Mouse (Mus musculus) embryonic facial prominence, embryonic 12.5 days (tissue): ENCODE measurements around the gene Chka. TPM values are rescaled to one million over a fixed set of nuclear protein-coding genes. Genes with fewer than 3 reads are reported as not detected.

Experiments
- ATAC-seq: fragments of 200-750 bp; cut with Nextera tagmentation; 2 replicates; pipeline ENCODE4 v1.8.0; 2017; ENCODE audit not compliant: insufficient number of reproducible peaks, insufficient read depth, low FRiP score, low TSS enrichment
- H3K27ac ChIP-seq: fragments of 300-500 bp; sonication (generic); 2 replicates; pipeline ENCODE4 v1.5.1; 2016; ENCODE audit warnings: mild to moderate bottlenecking
- H3K27me3 ChIP-seq: fragments of 300-500 bp; sonication (generic); 2 replicates; pipeline ENCODE4 v1.6.1; 2016; ENCODE audit warnings: mild to moderate bottlenecking, moderate library complexity
- H3K36me3 ChIP-seq: fragments of 300-500 bp; sonication (generic); 2 replicates; pipeline ENCODE4 v1.6.1; 2016; ENCODE audit warnings: mild to moderate bottlenecking
- H3K4me1 ChIP-seq: fragments of 300-500 bp; sonication (generic); 2 replicates; pipeline ENCODE4 v1.6.1; 2016
- H3K4me2 ChIP-seq: fragments of 300-500 bp; sonication (generic); replicated peaks from 2 replicates; pipeline ENCODE4 v1.6.1; 2016; ENCODE audit warnings: mild to moderate bottlenecking, moderate library complexity
- H3K4me3 ChIP-seq: fragments of 300-500 bp; sonication (generic); 2 replicates; pipeline ENCODE4 v1.5.1; 2016; ENCODE audit warnings: mild to moderate bottlenecking
- H3K9ac ChIP-seq: fragments of 300-500 bp; sonication (generic); 2 replicates; pipeline ENCODE4 v1.6.1; 2016; ENCODE audit warnings: mild to moderate bottlenecking, moderate library complexity
- H3K9me3 ChIP-seq: fragments of 300-500 bp; sonication (generic); 2 replicates; pipeline ENCODE4 v1.6.1; 2016; ENCODE audit warnings: mild to moderate bottlenecking, moderate library complexity
- WGBS: fragments of 180-500 bp; shearing (Covaris S2); methylation state at CpG from one replicate; pipeline ENCODE4 v1.1.7; 2016; 5-methylcytosine and 5-hydroxymethylcytosine counted together
- polyA plus RNA-seq: library from polyadenylated mRNA; unstranded; fragments of >200 nt; fragmentation: Nextera tagmentation; extraction: Ambion mirVana; gene quantifications from 2 replicates; pipeline ENCODE4 v1.2.1, GENCODE M21; 2016

The Chka gene
- 64.2 and 68.9 TPM in 2 replicates for polyA plus RNA-seq

DNA sequence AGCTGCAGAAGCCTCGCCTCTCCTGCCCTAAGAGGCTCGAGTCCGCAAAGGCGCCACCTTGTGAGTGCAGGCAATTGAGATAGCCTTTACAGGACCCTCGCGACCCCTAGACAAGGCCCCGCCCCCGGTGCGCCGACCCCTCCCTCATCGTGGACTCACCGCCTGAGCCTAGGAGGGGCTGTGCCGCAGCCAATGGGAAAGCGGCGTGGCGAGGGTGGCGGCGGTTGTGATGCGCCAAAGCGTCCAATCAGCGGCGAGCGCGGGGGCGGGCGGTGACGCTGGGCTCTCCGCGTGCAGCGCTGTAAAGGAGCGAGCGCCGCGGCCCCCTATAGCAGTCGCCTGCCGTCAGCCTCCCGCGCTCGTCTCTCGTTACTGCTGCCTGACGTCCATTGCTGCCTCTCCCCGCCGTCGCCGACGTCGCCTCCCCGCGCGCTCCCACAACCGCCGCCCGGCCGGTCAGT, at the start of gene Chka:
Chka (plus strand) TSS at position 272 of the 461 bp plus-strand sequence.
- Histone ChIP-seq H3K9me3 (no peaks in the 10 kb centered on the region), H3K4me3 (peak within 1 kb of the TSS; percentile 87), H3K36me3 (no peaks in the 10 kb centered on the region), H3K27me3 (no peaks in the 10 kb centered on the region), H3K9ac (peak within 1 kb of the TSS; percentile 85), H3K4me1 (peaks cover 31% of the 10 kb centered on the region), H3K4me2 (peak within 1 kb of the TSS; percentile 52), H3K27ac (peak within 1 kb of the TSS; percentile 97)
- peak; percentile 98 for ATAC-seq
- under 1% methylated on average over 54 of the region's 54 CpGs for WGBS

- no peaks in the 10 kb centered on the region for H3K9me3 ChIP-seq
- no peak for ATAC-seq
- no peak overlapping the region for H3K9ac ChIP-seq
- H3K27ac ChIP-seq: no peak overlapping the region
- WGBS: 85% methylated on average over 7 of the region's 7 CpGs
- H3K4me1 ChIP-seq: no peaks in the 10 kb centered on the region
- peaks cover 89% of the 10 kb centered on the region for H3K36me3 ChIP-seq
- H3K4me3 ChIP-seq: no peak overlapping the region
- H3K4me2 ChIP-seq: no peak overlapping the region
- no peaks in the 10 kb centered on the region for H3K27me3 ChIP-seq
Measured at GRCm38 (mm10) chr19:3805526-3805925, 46.0 kb upstream of the Chka start.

GRCm38 (mm10) chr19:3810536-3811233, 40.9 kb upstream of the Chka start:
- ATAC-seq: no peak
- Histone ChIP-seq H3K4me1 (no peaks in the 10 kb centered on the region), H3K36me3 (peaks cover 88% of the 10 kb centered on the region), H3K9me3 (no peaks in the 10 kb centered on the region), H3K27ac (no peak overlapping the region), H3K4me3 (no peak overlapping the region), H3K27me3 (no peaks in the 10 kb centered on the region), H3K9ac (no peak overlapping the region), H3K4me2 (no peak overlapping the region)
- 91% methylated on average over 10 of the region's 10 CpGs for WGBS

DNA sequence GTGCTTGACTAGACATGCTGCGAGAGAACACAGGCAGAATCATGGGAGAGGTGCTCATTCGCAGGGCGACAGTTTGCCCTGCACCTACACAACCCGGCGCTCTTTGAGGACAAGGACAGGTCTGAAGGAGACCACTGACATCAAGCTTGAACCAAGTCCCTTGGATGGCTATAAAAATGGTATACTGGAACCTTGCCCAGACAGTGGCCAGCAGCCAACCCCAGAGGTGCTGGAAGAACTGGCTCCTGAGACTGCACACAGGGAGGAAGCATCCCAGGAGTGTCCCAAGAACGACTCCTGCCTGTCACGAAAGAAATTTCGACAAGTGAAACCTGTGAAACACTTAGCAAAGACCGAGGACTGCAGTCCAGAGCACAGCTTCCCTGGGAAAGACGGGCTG, 37.1 kb upstream of the Chka start:
- no peak for ATAC-seq
- Histone ChIP-seq H3K27ac (no peak overlapping the region), H3K36me3 (peaks cover 70% of the 10 kb centered on the region), H3K4me1 (no peaks in the 10 kb centered on the region), H3K27me3 (no peaks in the 10 kb centered on the region), H3K9ac (no peak overlapping the region), H3K9me3 (no peaks in the 10 kb centered on the region), H3K4me2 (no peak overlapping the region), H3K4me3 (no peak overlapping the region)
- 91% methylated on average over 10 of the region's 10 CpGs for WGBS

DNA sequence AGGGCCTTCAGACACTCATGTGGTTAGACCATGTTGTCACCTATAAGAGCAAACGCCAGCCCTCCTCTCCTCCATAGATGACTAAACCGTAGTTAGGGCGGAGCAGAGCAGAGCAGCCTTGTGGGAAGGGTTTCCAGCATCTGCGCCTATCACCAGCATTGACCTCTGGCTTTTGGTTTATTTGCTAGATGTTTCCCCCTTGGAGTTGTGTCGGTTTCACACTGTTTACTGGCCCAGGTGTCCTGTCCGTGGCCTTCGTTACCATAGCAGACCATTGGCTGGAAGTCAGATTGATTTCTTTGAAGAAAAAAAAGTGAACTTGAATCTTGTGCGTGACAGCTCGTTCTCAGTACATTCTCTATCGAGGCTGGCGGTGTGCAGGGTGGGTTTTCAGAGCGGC, 35.7 kb upstream of the Chka start:
- H3K27ac ChIP-seq: no peak overlapping the region
- H3K4me2 ChIP-seq: no peak overlapping the region
- no peak for ATAC-seq
- H3K36me3 ChIP-seq: peaks cover 57% of the 10 kb centered on the region
- H3K4me3 ChIP-seq: no peak overlapping the region
- 91% methylated on average over 12 of the region's 12 CpGs for WGBS
- no peak overlapping the region for H3K9ac ChIP-seq
- H3K27me3 ChIP-seq: no peaks in the 10 kb centered on the region
- H3K4me1 ChIP-seq: no peaks in the 10 kb centered on the region
- H3K9me3 ChIP-seq: no peaks in the 10 kb centered on the region

GRCm38 (mm10) chr19:3819080-3819479, 32.5 kb upstream of the Chka start:
- no peak overlapping the region for H3K4me3 ChIP-seq
- no peak overlapping the region for H3K27ac ChIP-seq
- peaks cover 34% of the 10 kb centered on the region for H3K36me3 ChIP-seq
- WGBS: 87% methylated on average over 2 of the region's 2 CpGs
- no peak for ATAC-seq
- H3K9me3 ChIP-seq: no peaks in the 10 kb centered on the region
- no peaks in the 10 kb centered on the region for H3K27me3 ChIP-seq
- H3K4me2 ChIP-seq: no peak overlapping the region
- H3K9ac ChIP-seq: no peak overlapping the region
- H3K4me1 ChIP-seq: no peaks in the 10 kb centered on the region

GRCm38 (mm10) chr19:3819899-3820444, 31.6 kb upstream of the Chka start:
- Histone ChIP-seq H3K9ac (no peak overlapping the region), H3K27me3 (no peaks in the 10 kb centered on the region), H3K4me2 (no peak overlapping the region), H3K27ac (no peak overlapping the region), H3K4me1 (no peaks in the 10 kb centered on the region), H3K9me3 (no peaks in the 10 kb centered on the region), H3K4me3 (no peak overlapping the region), H3K36me3 (peaks cover 25% of the 10 kb centered on the region)
- 77% methylated on average over 2 of the region's 2 CpGs for WGBS
- no peak for ATAC-seq

GRCm38 (mm10) chr19:3825044-3825443, 26.5 kb upstream of the Chka start:
- H3K27ac ChIP-seq: no peak overlapping the region
- H3K9me3 ChIP-seq: no peaks in the 10 kb centered on the region
- H3K27me3 ChIP-seq: no peaks in the 10 kb centered on the region
- H3K36me3 ChIP-seq: no peaks in the 10 kb centered on the region
- H3K4me1 ChIP-seq: no peaks in the 10 kb centered on the region
- no peak overlapping the region for H3K4me2 ChIP-seq
- no peak for ATAC-seq
- no peak overlapping the region for H3K9ac ChIP-seq
- H3K4me3 ChIP-seq: no peak overlapping the region

DNA sequence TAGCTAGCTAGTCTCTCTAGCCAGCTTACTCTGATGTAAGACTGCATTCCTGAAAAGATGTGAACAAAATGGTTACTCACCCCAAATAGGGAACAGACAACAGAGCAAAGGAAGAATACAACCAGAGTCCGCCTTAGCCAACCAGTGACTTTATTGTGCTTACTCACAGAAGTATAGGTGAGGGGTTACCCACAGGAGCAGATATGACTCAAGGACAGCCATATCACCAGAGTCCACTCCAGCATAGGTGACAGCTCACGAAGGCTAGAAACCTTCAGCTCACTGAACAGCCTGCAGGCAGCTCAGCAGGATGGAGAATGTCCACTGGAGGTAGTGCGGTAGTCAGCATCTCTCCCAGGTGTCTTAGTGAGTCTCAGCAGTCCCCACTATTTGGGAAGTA, 21.7 kb upstream of the Chka start:
- no peak overlapping the region for H3K27ac ChIP-seq
- 85% methylated on average over 3 of the region's 3 CpGs for WGBS
- ATAC-seq: no peak
- no peaks in the 10 kb centered on the region for H3K9me3 ChIP-seq
- no peak overlapping the region for H3K9ac ChIP-seq
- no peak overlapping the region for H3K4me3 ChIP-seq
- H3K27me3 ChIP-seq: no peaks in the 10 kb centered on the region
- no peak overlapping the region for H3K4me2 ChIP-seq
- no peaks in the 10 kb centered on the region for H3K36me3 ChIP-seq
- no peaks in the 10 kb centered on the region for H3K4me1 ChIP-seq

GRCm38 (mm10) chr19:3831716-3832115, 19.9 kb upstream of the Chka start:
- Histone ChIP-seq H3K36me3 (no peaks in the 10 kb centered on the region), H3K4me2 (no peak overlapping the region), H3K27me3 (no peaks in the 10 kb centered on the region), H3K9ac (no peak overlapping the region), H3K9me3 (no peaks in the 10 kb centered on the region), H3K4me3 (no peak overlapping the region), H3K27ac (no peak overlapping the region), H3K4me1 (no peaks in the 10 kb centered on the region)
- ATAC-seq: no peak
- 73% methylated on average over 8 of the region's 8 CpGs for WGBS

GRCm38 (mm10) chr19:3832851-3833353, 18.7 kb upstream of the Chka start:
- H3K9me3 ChIP-seq: no peaks in the 10 kb centered on the region
- no peak for ATAC-seq
- 59% methylated on average over 4 of the region's 4 CpGs for WGBS
- no peaks in the 10 kb centered on the region for H3K36me3 ChIP-seq
- H3K4me2 ChIP-seq: no peak overlapping the region
- H3K27me3 ChIP-seq: no peaks in the 10 kb centered on the region
- no peak overlapping the region for H3K4me3 ChIP-seq
- no peaks in the 10 kb centered on the region for H3K4me1 ChIP-seq
- H3K9ac ChIP-seq: no peak overlapping the region
- no peak overlapping the region for H3K27ac ChIP-seq

DNA sequence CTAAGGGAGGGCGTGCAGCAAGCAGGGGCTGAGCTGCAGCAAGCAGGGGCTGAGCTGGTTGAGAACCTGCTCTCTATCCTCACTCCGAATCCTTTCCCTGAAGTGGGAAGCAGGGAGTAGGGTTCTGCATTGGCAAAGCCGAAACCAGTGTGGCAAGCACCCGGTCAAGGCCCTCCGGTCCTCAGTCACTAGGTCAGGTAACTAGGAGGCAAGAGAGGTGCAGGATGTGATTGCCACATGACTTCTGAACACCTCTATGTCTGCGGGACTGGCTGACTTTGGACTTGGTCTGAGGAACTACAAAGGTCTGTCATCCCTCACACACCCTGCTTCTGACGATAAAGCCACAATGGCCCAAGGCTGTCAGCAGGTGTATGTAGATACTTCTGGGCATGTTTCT, 17.3 kb upstream of the Chka start:
- no peak overlapping the region for H3K4me3 ChIP-seq
- no peaks in the 10 kb centered on the region for H3K36me3 ChIP-seq
- no peaks in the 10 kb centered on the region for H3K27me3 ChIP-seq
- no peaks in the 10 kb centered on the region for H3K9me3 ChIP-seq
- no peak overlapping the region for H3K4me2 ChIP-seq
- no peak overlapping the region for H3K9ac ChIP-seq
- no peaks in the 10 kb centered on the region for H3K4me1 ChIP-seq
- ATAC-seq: no peak
- no peak overlapping the region for H3K27ac ChIP-seq
- WGBS: 89% methylated on average over 7 of the region's 7 CpGs
